Mouse (Mus musculus): ENCODE results near the gene Igll1.

Igll1 gene

DNA sequence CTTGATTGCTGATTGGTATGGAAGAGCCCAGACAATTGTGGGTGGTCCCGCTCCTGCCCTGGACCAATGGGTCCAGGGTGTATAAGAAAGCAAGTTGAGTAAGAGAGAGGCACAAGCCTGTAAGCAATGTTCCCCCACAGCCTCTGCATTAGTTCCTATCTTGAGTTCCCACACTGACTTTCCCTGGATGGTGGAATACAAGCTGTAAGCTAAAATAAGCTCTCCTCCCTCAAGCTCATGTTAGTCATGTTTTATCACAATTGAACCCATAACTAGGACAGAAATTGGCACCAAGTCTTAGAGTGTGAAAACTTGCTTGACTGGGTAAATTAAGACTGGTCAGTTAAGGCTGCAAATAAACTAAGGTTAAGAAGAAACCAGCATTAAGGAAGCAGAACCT lies 8.2 kb downstream of the Igll1 start:
- no peak for DNase-seq (ENCODE audit: extremely low read depth, low read depth, low spot score)

- DNase-seq (ENCODE audit: extremely low read depth, low read depth, low spot score) = no peak
Observed at GRCm38 (mm10) chr16:16854836-16855235, 8.9 kb downstream of the Igll1 start.

DNA sequence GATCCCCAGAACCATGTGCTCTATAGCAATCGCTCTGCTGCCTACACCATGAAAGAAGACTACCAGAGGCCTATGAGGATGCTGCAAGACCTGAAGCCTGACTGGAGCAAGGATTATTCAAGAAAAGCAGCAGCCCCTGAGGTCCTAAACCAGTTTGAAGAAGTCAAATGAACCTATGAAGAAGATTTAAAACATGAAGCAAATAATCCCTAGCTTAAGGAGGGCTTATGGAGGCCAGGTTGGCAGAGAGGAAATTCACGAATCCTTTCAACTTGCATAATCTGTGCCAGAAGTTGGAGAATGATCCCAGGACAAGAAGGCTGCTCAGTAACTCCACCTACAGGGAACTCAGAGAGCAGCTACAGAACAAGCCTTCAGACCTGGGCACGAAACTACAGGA lies 11.4 kb downstream of the Igll1 start:
- DNase-seq (ENCODE audit: extremely low read depth, low read depth, low spot score) = peak; percentile 83

DNA sequence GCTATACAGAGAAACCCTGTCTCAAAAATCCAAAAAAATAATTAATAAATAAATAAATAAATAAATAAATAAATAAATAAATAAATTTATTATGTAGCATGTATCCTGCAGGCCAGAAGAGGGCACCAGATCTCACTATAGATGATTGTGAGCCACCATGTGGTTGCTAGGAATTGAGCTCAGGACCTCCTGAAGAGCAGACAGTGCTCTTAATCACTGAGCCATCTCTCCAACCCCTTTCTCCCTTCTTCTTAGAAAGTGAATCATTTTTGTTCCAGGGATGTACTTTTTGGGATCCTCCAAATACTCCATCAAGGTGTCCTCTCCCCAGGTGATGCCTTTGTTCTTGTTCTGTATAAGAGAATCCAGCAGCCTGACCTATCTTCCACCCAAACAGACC lies 14.6 kb downstream of the Igll1 start:
- DNase-seq (ENCODE audit: extremely low read depth, low read depth, low spot score) = no peak

DNA sequence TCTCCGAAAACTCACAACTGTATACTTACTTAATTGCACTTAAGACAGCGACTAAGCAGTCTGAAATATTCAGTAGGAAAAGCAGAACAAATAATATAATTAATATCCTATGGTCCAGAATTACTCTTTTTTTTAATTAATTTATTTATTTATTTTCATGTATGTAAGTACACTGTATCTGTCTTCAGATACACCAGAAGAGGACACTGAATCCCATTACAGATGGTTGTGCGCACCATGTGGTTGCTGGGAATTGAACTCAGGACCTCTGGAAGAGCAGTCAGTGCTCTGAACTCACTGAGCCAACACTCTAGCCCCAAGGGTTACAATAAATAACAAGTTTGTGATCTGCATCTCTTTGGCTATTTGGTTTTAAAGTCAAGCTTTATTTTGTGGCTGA lies 34.1 kb downstream of the Igll1 start:
- DNase-seq (ENCODE audit: extremely low read depth, low read depth, low spot score) = no peak

DNA sequence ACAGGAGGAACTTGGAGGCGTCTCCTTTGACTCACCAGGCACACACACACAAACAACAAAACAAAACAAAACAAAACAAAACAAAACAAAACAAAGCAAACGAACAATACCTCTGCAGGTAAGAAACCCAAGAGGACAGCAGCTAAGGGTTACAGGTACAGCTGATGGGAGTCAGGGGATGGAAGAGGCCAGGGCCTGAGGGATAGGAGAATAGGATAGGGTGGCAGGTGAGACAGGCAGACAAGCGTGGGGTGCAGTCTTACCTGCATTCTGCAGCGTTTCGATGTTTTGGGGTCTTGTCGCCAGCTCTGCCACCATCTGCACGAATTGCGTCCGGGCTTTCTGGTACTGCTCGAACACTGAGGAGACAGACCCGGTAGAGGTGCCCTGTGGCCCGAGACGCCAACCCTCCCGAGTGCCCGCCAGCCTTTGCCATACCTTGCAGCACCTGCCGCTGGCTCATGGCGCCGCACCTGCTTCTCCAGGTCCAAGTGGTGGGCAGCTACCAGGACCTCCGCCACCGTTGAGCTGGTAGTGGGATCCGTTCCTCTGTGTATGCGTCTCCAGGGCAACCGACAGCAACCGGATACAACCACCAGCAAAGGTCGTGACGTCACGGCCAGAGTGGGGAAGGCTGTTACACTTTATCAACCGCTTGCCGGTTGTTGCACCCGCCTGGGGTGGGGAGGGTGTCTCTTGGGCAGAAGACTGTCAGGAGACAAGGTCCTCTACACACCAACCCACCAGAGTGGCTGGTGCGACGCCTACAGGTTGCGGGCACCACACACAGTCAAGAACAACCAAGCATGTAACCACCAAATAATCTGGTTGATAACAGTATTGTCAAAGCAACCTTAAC lies 34.8 kb downstream of the Igll1 start, which contains the start of gene Spag6l:
Gene Spag6l (minus strand): TSS at position 700 of the 859 bp plus-strand sequence.
- no peak for DNase-seq (ENCODE audit: extremely low read depth, low read depth, low spot score)

- DNase-seq (ENCODE audit: extremely low read depth, low read depth, low spot score) = no peak
Observed at GRCm38 (mm10) chr16:16826223-16826622, 37.6 kb downstream of the Igll1 start.

DNA sequence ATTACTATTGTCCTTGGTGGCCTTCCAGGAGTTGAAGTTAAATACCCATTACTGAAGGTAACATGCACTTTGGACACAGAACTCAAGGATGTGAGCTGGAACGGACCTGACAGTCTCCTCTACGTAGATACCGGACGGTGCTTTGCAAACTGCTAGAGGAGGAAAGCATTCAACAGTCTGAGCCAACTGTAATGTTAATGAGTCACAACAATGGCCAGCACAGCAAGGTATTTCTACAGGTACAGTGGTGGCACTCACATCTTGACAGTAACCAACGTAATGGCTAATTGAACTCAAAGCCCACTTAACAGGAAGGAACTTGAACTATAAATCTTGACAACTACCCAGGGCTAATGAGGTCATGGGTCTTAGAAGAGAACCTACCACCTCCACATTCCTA lies 38.3 kb downstream of the Igll1 start:
- no peak for DNase-seq (ENCODE audit: extremely low read depth, low read depth, low spot score)
